9 mouse cellular contexts compared by ENCODE assay signal in the genomic region with DNA sequence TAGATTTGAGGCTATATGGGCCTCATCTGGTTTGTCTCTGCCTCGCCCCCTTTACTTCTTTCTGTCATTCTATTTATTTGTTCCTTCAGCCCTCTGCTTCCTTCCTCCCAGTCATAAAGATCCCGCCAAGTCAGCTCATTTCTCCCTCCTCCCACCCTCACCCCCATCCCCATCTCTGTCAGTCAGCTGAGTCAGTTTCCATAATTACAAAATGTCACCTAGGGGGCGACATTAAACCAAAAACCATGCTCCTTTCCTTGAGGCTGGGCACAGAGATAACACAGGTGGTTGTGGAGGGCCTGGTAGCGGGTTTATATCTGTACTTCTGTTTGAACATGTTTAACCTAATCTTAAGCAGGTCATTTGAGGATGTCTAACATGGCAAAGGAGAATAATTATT. TPM values are rescaled to one million over a fixed set of nuclear protein-coding genes. Genes with fewer than 3 reads are reported as not detected.
DNase-seq lines count a peak whose midpoint lies in the region; ATAC-seq lines count a peak whose summit lies in the region.
"Had no signal": no experiment of that assay in that cellular context is flagged by ENCODE, and none has a peak within 500 bp of the region (broad histone marks: within the 10 kb centered on the region; RNA-seq: fewer than 3 reads in every experiment).

No protein-coding gene starts in this region.

- peak; percentile 15 to 21 for DNase-seq in cerebellum, postnatal 14 days
- DNase-seq in lung, postnatal 36 days: peak; percentile 38
- DNase-seq in lung, postnatal 25 days (ENCODE audit: low spot score): no peak
- DNase-seq in naive thymus-derived CD4-positive, alpha-beta T cell, adult 2 months (ENCODE audit: low read depth): peak; percentile 38
- DNase-seq in left cerebral cortex, postnatal 36 days (ENCODE audit: low spot score in 2 of 2): no peak
- no peak for DNase-seq in spleen, adult 12 weeks (ENCODE audit: low spot score)
- DNase-seq: heart, postnatal 14 days had no signal

- no peak for ATAC-seq in cerebellum, adult (ENCODE audit: insufficient number of reproducible peaks, low FRiP score, low TSS enrichment)
- peak; percentile 85 for ATAC-seq in erythroblast, adult 5-6 weeks (replicated peaks; ENCODE audit: low FRiP score, poor library complexity, severe bottlenecking)

- intact Hi-C loops in left cerebral cortex, postnatal 36 days (cut with DNase I): no loop called here

RNA-seq across cellular contexts. Expression of gene Fam133b, which starts 31.0 kb away (rescaled TPM):
- total RNA-seq in erythroblast, adult 5-6 weeks (2015; ENCODE audit: low replicate concordance): 28.4 and 32.2 TPM in 2 replicates
- total RNA-seq in erythroblast, adult 5-6 weeks (2017; ENCODE audit: low replicate concordance): 51.6 and 76.8 TPM in 2 replicates
- 10 to 100 TPM; 36.0 to 42.5 TPM for total RNA-seq in left cerebral cortex, postnatal 36 days (2021)

RNA-seq across cellular contexts. Expression of gene 1700109H08Rik, which starts 58.8 kb away (rescaled TPM):
- total RNA-seq in erythroblast, adult 5-6 weeks (2015; ENCODE audit: low replicate concordance): 6.9 and 17.6 TPM in 2 replicates
- total RNA-seq in erythroblast, adult 5-6 weeks (2017; ENCODE audit: low replicate concordance): 9.5 and 21.3 TPM in 2 replicates
- 1 to 10 TPM; 2.0 to 5.8 TPM for total RNA-seq in left cerebral cortex, postnatal 36 days (2021)

Comparison
In these comparisons a context has a peak if more than half of its experiments do, and no peak if none do; other contexts are left out.
1. DNase-seq: peak in cerebellum, postnatal 14 days (2 of 2), lung, postnatal 36 days (single experiment) and naive thymus-derived CD4-positive, alpha-beta T cell, adult 2 months (single experiment); none in lung, postnatal 25 days (single experiment), left cerebral cortex, postnatal 36 days (0 of 2) and spleen, adult 12 weeks (single experiment).